In genomic region chr10:39555289-39555715, GRCm38 (mm10) we compare ENCODE assay signal across 9 mouse cellular contexts. TPM values are rescaled to one million over a fixed set of nuclear protein-coding genes. Genes with fewer than 3 reads are reported as not detected.
DNase-seq lines count a peak whose midpoint lies in the region; ATAC-seq and TF ChIP-seq lines count a peak whose summit lies in the region.
"Had no signal": no experiment of that assay in that cellular context is flagged by ENCODE, and none has a peak within 500 bp of the region (broad histone marks: within the 10 kb centered on the region; RNA-seq: fewer than 3 reads in every experiment).

No protein-coding gene starts in this region.

- no peak overlapping the region for H3K9ac ChIP-seq in kidney, embryonic 16.5 days (replicated peaks; ENCODE audit: low read length)
- H3K9ac ChIP-seq in forebrain, embryonic 11.5 days (ENCODE audit: low read length): no peak overlapping the region
- H3K9ac ChIP-seq in limb, embryonic 14.5 days (ENCODE audit: low read depth, low read length, severe bottlenecking): no peak overlapping the region
- 0 out of 2 replicates have a peak overlapping the region, but pooled peaks have one; percentile 34 for H3K9ac ChIP-seq in neural tube, embryonic 13.5 days

- WGBS in kidney, embryonic 16.5 days: 14% methylated on average over 7 of the region's 7 CpGs
- WGBS in forebrain, embryonic 11.5 days: 18% methylated on average over 7 of the region's 7 CpGs
- 16% methylated on average over 7 of the region's 7 CpGs for WGBS in limb, embryonic 14.5 days
- 26% methylated on average over 7 of the region's 7 CpGs for WGBS in neural tube, embryonic 13.5 days

- no peak for TF ChIP-seq POLR2A in limb, embryonic 14.5 days (IDR thresholded peaks at IDR 0.05; ENCODE audit: borderline replicate concordance, extremely low read depth, insufficient read depth, insufficient read length)

- no peak overlapping the region for H3K4me3 ChIP-seq in kidney, embryonic 16.5 days (ENCODE audit: low read length)
- H3K4me3 ChIP-seq in forebrain, embryonic 11.5 days (ENCODE audit: low read depth, low read length): no peak overlapping the region
- no peak overlapping the region for H3K4me3 ChIP-seq in limb, embryonic 14.5 days (replicated peaks; ENCODE audit: low read length)
- no peak overlapping the region for H3K4me3 ChIP-seq in neural tube, embryonic 13.5 days

- H3K27me3 ChIP-seq in kidney, embryonic 16.5 days (ENCODE audit: insufficient read depth, low read length): no peaks in the 10 kb centered on the region
- no peaks in the 10 kb centered on the region for H3K27me3 ChIP-seq in forebrain, embryonic 11.5 days (ENCODE audit: control insufficient read depth, insufficient read depth, low read length)
- no peaks in the 10 kb centered on the region for H3K27me3 ChIP-seq in limb, embryonic 14.5 days (ENCODE audit: control insufficient read depth, insufficient read depth, low read length)
- no peaks in the 10 kb centered on the region for H3K27me3 ChIP-seq in neural tube, embryonic 13.5 days
- H3K27me3 ChIP-seq: Patski had no signal

- H3K27ac ChIP-seq in kidney, embryonic 16.5 days (ENCODE audit: low read length): peak overlapping the region; percentile 92
- peak overlapping the region; percentile 58 for H3K27ac ChIP-seq in forebrain, embryonic 11.5 days (ENCODE audit: low read depth, low read length)
- 0 out of 2 replicates have a peak overlapping the region, but pooled peaks have one; percentile 3 for H3K27ac ChIP-seq in limb, embryonic 14.5 days (replicated peaks; ENCODE audit: low read depth, low read length)
- H3K27ac ChIP-seq in neural tube, embryonic 13.5 days (replicated peaks): peak overlapping the region; percentile 93

- no peaks in the 10 kb centered on the region; the same call in 1 of the 2 replicates for H3K36me3 ChIP-seq in kidney, embryonic 16.5 days (ENCODE audit: insufficient read depth, low read length)
- no peaks in the 10 kb centered on the region for H3K36me3 ChIP-seq in forebrain, embryonic 11.5 days (ENCODE audit: control insufficient read depth, insufficient read depth, low read length)
- peaks cover 8% of the 10 kb centered on the region; the same call in 1 of the 2 replicates for H3K36me3 ChIP-seq in limb, embryonic 14.5 days (ENCODE audit: control insufficient read depth, insufficient read depth, low read length)
- peaks cover 27% of the 10 kb centered on the region for H3K36me3 ChIP-seq in neural tube, embryonic 13.5 days

- peak; percentile 78 for ATAC-seq in kidney, embryonic 16.5 days (ENCODE audit: low FRiP score, low TSS enrichment)
- ATAC-seq in forebrain, embryonic 11.5 days (replicated peaks; ENCODE audit: low FRiP score): peak; percentile 21; the same call in 1 of the 2 replicates
- ATAC-seq in limb, embryonic 14.5 days (ENCODE audit: low FRiP score, low read depth): peak; percentile 35
- ATAC-seq in neural tube, embryonic 13.5 days (ENCODE audit: low read depth): no peak; the same call in 1 of the 2 replicates
- no peak for ATAC-seq in inflammation-experienced regulatory T-cells, adult 6 months
- ATAC-seq: Patski had no signal

- no peaks in the 10 kb centered on the region for H3K9me3 ChIP-seq in kidney, embryonic 16.5 days (ENCODE audit: low read length)
- H3K9me3 ChIP-seq in forebrain, embryonic 11.5 days (ENCODE audit: control insufficient read depth, low read length): no peaks in the 10 kb centered on the region
- no peaks in the 10 kb centered on the region for H3K9me3 ChIP-seq in limb, embryonic 14.5 days (ENCODE audit: control insufficient read depth, low read length)
- H3K9me3 ChIP-seq in neural tube, embryonic 13.5 days: no peaks in the 10 kb centered on the region

- peaks cover 91% of the 10 kb centered on the region for H3K4me1 ChIP-seq in kidney, embryonic 16.5 days (ENCODE audit: insufficient read depth, low read length)
- H3K4me1 ChIP-seq in forebrain, embryonic 11.5 days (replicated peaks; ENCODE audit: control insufficient read depth, insufficient read depth, low read length): peaks cover 47% of the 10 kb centered on the region
- H3K4me1 ChIP-seq in limb, embryonic 14.5 days (ENCODE audit: control insufficient read depth, insufficient read depth, low read length): peaks cover 62% of the 10 kb centered on the region
- peaks cover 92% of the 10 kb centered on the region for H3K4me1 ChIP-seq in neural tube, embryonic 13.5 days (replicated peaks)

- DNase-seq in kidney, postnatal 36 days: no peak
- peak; percentile 68 for DNase-seq in forebrain, embryonic 11.5 days (ENCODE audit: low spot score)
- no peak for DNase-seq in limb, embryonic 14.5 days (ENCODE audit: low spot score)
- no peak for DNase-seq in adipocyte (ENCODE audit: low spot score)
- no peak for DNase-seq in spleen, postnatal 36 days (ENCODE audit: low spot score in 2 of 2)

- H3K4me2 ChIP-seq in kidney, embryonic 16.5 days (replicated peaks; ENCODE audit: low read depth, low read length): peak overlapping the region; percentile 7; the same call in 1 of the 2 replicates
- 0 out of 2 replicates have a peak overlapping the region, but pooled peaks have one; percentile 3 for H3K4me2 ChIP-seq in forebrain, embryonic 11.5 days (ENCODE audit: low read depth, low read length, severe bottlenecking)
- H3K4me2 ChIP-seq in limb, embryonic 14.5 days (replicated peaks; ENCODE audit: low read depth, low read length, severe bottlenecking): no peak overlapping the region
- no peak overlapping the region for H3K4me2 ChIP-seq in neural tube, embryonic 13.5 days

RNA-seq across cellular contexts. Expression of gene Traf3ip2, which starts 57.4 kb away (rescaled TPM):
- 18.4 and 18.9 TPM in 2 replicates for polyA plus RNA-seq in kidney, embryonic 16.5 days (2015; fragmentation: Nextera tagmentation; extraction: Ambion mirVana)
- polyA plus RNA-seq in forebrain, embryonic 11.5 days (2014; fragmentation: Nextera tagmentation; extraction: Ambion mirVana): 3.8 and 5.4 TPM in 2 replicates
- 7.5 and 9.0 TPM in 2 replicates for polyA plus RNA-seq in limb, embryonic 14.5 days (2012; rRNA removed)
- polyA plus RNA-seq in limb, embryonic 14.5 days (2014; fragmentation: Nextera tagmentation; extraction: Ambion mirVana): 13.3 and 13.7 TPM in 2 replicates
- polyA plus RNA-seq in neural tube, embryonic 13.5 days (2015; fragmentation: Nextera tagmentation; extraction: Ambion mirVana): 4.8 and 5.0 TPM in 2 replicates
- polyA plus RNA-seq in inflammation-experienced regulatory T-cells, adult 6 months (2017; shearing (Covaris generic)): 10 to 100 TPM; 29.5 to 48.1 (median 47.8) TPM

Comparison
In these comparisons a context has a peak if more than half of its experiments do, and no peak if none do; other contexts are left out.
1. ATAC-seq: peak in kidney, embryonic 16.5 days (single experiment), forebrain, embryonic 11.5 days (single experiment) and limb, embryonic 14.5 days (single experiment); none in neural tube, embryonic 13.5 days (single experiment) and inflammation-experienced regulatory T-cells, adult 6 months (single experiment).
2. H3K27ac ChIP-seq: peak in every context shown above with its lines; median percentile 93 in neural tube, embryonic 13.5 days; 92 in kidney, embryonic 16.5 days; 58 in forebrain, embryonic 11.5 days; 3 in limb, embryonic 14.5 days.
3. H3K4me2 ChIP-seq: peak in kidney, embryonic 16.5 days (single experiment) and forebrain, embryonic 11.5 days (single experiment); none in limb, embryonic 14.5 days (single experiment) and neural tube, embryonic 13.5 days (single experiment).